Mouse (Mus musculus) heart, embryonic 12.5 days (tissue): ENCODE data around the gene Ncbp1. TPM values are rescaled to one million over a fixed set of nuclear protein-coding genes. Genes with fewer than 3 reads are reported as not detected.
"Not testable (repeated sequence)": the region's sequence is repeated elsewhere in the genome, so short reads cannot be mapped to it uniquely, and the experiment has no call there.

ENCODE experiments used
- ATAC-seq: fragments of 200-750 bp; cut with Nextera tagmentation; 2 replicates; pipeline ENCODE4 v1.8.0; 2017; ENCODE audit warnings: moderate TSS enrichment, moderate library complexity; ENCODE audit not compliant: insufficient number of reproducible peaks, low FRiP score
- H3K27ac ChIP-seq: fragments of 300-500 bp; sonication (generic); 2 replicates; pipeline ENCODE4 v1.5.1; 2016; ENCODE audit warnings: mild to moderate bottlenecking, moderate library complexity; ENCODE audit not compliant: poor library complexity, severe bottlenecking
- H3K27me3 ChIP-seq: fragments of 300-500 bp; sonication (generic); replicated peaks from 2 replicates; pipeline ENCODE4 v1.6.1; 2016; ENCODE audit warnings: mild to moderate bottlenecking, moderate library complexity
- H3K36me3 ChIP-seq: fragments of 300-500 bp; sonication (generic); 2 replicates; pipeline ENCODE4 v1.6.1; 2016; ENCODE audit warnings: mild to moderate bottlenecking, moderate library complexity
- H3K4me1 ChIP-seq: fragments of 300-500 bp; sonication (generic); replicated peaks from 2 replicates; pipeline ENCODE4 v1.6.1; 2016; ENCODE audit warnings: mild to moderate bottlenecking
- H3K4me2 ChIP-seq: fragments of 300-500 bp; sonication (generic); 2 replicates; pipeline ENCODE4 v1.6.1; 2016; ENCODE audit warnings: mild to moderate bottlenecking, moderate library complexity
- H3K4me3 ChIP-seq: fragments of 300-500 bp; sonication (generic); 2 replicates; pipeline ENCODE4 v1.5.1; 2016; ENCODE audit warnings: mild to moderate bottlenecking
- H3K9ac ChIP-seq: fragments of 300-500 bp; sonication (generic); 2 replicates; pipeline ENCODE4 v1.6.1; 2016; ENCODE audit warnings: mild to moderate bottlenecking, moderate library complexity
- H3K9me3 ChIP-seq: fragments of 300-500 bp; sonication (generic); replicated peaks from 2 replicates; pipeline ENCODE4 v1.6.1; 2016; ENCODE audit warnings: mild to moderate bottlenecking, moderate library complexity
- WGBS: fragments of 180-500 bp; shearing (Covaris S2); methylation state at CpG from one replicate; pipeline ENCODE4 v1.1.7; 2016; 5-methylcytosine and 5-hydroxymethylcytosine counted together
- polyA plus RNA-seq: library from polyadenylated mRNA; unstranded; fragments of >200 nt; fragmentation: Nextera tagmentation; extraction: Ambion mirVana; gene quantifications from 2 replicates; pipeline ENCODE4 v1.2.1, GENCODE M21; 2016

Ncbp1 gene
- polyA plus RNA-seq, 1 experiment from 2014 or later = 55.5 TPM

- Histone ChIP-seq H3K4me3 (no peak overlapping the region), H3K36me3 (peaks cover 76% of the 10 kb centered on the region), H3K9me3 (no peaks in the 10 kb centered on the region), H3K27ac (no peak overlapping the region), H3K9ac (no peak overlapping the region), H3K4me2 (no peak overlapping the region), H3K4me1 (no peaks in the 10 kb centered on the region), H3K27me3 (no peaks in the 10 kb centered on the region)
- ATAC-seq = no peak
- WGBS = 84% methylated on average over 7 of the region's 7 CpGs
These were observed 39.1 kb downstream of the Ncbp1 start for GRCm38 (mm10) chr4:46177496-46177895.

DNA sequence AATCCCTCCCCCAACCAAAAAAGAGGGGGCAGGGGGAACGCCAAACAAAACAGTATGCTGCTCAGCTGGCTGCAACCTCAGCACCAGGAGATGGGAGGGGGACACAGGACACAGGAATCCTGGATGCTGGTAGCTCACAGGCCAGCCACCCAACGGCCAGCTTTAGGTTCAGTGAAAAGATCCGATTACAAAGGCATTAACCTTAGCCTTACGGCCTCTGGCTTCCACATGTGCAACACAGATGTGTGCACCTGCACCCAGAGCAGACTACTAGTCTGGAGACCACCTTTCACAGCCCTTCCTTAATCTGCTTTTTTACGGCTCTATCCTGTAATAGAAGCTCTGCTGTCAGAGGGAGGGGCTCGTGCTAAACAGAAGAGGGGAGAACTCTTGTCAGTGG, 42.8 kb downstream of the Ncbp1 start:
- no peak for ATAC-seq
- H3K4me1 ChIP-seq = no peaks in the 10 kb centered on the region
- H3K4me2 ChIP-seq = no peak overlapping the region
- no peaks in the 10 kb centered on the region for H3K9me3 ChIP-seq
- H3K36me3 ChIP-seq = peaks cover 76% of the 10 kb centered on the region
- H3K27ac ChIP-seq = no peak overlapping the region
- no peaks in the 10 kb centered on the region for H3K27me3 ChIP-seq
- H3K4me3 ChIP-seq = no peak overlapping the region
- WGBS = 81% methylated on average over 6 of the region's 6 CpGs
- H3K9ac ChIP-seq = no peak overlapping the region

DNA sequence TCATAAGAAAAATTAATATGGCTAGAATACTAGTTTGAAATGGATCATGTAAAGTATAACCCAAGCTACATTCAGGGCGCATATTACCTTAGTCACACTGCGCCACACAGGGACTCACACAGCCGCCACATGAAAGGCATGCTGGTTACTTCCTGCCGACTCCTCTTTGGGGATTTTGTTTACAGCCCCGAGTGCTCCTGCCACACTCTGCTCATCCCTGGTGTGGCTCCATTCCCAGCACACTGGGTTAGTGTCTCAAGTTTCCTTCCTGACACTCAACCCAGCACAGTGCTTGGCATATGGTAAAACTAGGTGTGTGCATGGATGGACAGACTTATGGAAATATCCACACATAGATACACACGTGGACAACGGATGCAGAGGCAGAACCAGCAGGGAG, 43.8 kb downstream of the Ncbp1 start:
- H3K27me3 ChIP-seq = no peaks in the 10 kb centered on the region
- peaks cover 75% of the 10 kb centered on the region for H3K36me3 ChIP-seq
- 87% methylated on average over 7 of the region's 7 CpGs for WGBS
- H3K27ac ChIP-seq = no peak overlapping the region
- no peaks in the 10 kb centered on the region for H3K9me3 ChIP-seq
- H3K4me1 ChIP-seq = no peaks in the 10 kb centered on the region
- no peak overlapping the region for H3K4me3 ChIP-seq
- ATAC-seq = no peak
- H3K9ac ChIP-seq = no peak overlapping the region
- no peak overlapping the region for H3K4me2 ChIP-seq

DNA sequence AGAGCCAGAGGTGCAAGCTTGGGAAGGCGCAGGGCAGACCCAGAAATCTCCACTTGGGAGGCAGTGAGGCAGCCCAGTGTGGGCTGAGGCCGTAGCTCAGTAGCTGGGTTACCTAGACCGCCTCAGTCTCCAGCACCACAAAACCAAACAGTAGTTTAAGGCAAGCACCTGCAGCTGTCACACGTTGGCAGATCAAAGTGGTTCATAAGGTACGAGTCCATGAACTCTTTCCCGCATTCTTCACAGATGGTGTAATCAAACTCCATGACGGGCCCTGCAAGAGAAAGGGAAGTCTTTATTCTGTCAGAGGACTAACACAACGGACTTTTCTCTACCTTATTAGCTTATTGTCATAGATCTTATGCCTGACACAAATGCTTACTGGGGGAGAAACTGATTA, 47.0 kb downstream of the Ncbp1 start:
- Histone ChIP-seq H3K9me3 (no peaks in the 10 kb centered on the region), H3K27ac (no peak overlapping the region), H3K36me3 (peaks cover 82% of the 10 kb centered on the region), H3K27me3 (no peaks in the 10 kb centered on the region), H3K4me1 (no peaks in the 10 kb centered on the region), H3K4me3 (no peak overlapping the region), H3K9ac (no peak overlapping the region), H3K4me2 (no peak overlapping the region)
- no peak for ATAC-seq
- 70% methylated on average over 8 of the region's 8 CpGs for WGBS

- H3K4me3 ChIP-seq = no peak overlapping the region
- no peak for ATAC-seq
- H3K36me3 ChIP-seq = peaks cover 85% of the 10 kb centered on the region
These were observed 47.5 kb downstream of the Ncbp1 start for GRCm38 (mm10) chr4:46185890-46186289.

DNA sequence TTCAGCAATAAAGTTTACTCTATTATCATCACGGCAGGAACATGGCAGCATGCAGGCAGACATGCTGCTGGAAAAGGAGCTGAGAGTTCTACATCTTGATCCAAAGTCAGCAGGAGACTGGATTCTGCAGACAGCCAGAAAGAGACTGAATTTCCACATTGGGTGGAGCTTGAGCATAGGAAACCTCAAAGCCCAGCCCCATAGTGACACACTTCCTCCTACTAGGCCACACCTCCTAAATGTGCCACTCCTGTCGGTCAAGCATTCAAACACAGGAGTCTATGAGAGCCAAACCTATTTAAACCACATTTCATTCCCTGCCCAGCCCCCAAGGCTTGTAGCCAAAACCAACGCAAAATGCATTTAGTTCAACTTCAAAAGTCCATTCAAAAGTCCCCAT, 48.1 kb downstream of the Ncbp1 start:
- no peak overlapping the region for H3K4me3 ChIP-seq
- 77% methylated on average over 3 of the region's 3 CpGs for WGBS
- peaks cover 83% of the 10 kb centered on the region for H3K36me3 ChIP-seq
- no peaks in the 10 kb centered on the region for H3K9me3 ChIP-seq
- no peaks in the 10 kb centered on the region for H3K4me1 ChIP-seq
- H3K9ac ChIP-seq = no peak overlapping the region
- no peaks in the 10 kb centered on the region for H3K27me3 ChIP-seq
- no peak for ATAC-seq
- no peak overlapping the region for H3K27ac ChIP-seq
- no peak overlapping the region for H3K4me2 ChIP-seq

More at GRCm38 (mm10) chr4:46185890-46186289, 47.5 kb downstream of the Ncbp1 start:
- H3K9ac ChIP-seq = no peak overlapping the region
- no peaks in the 10 kb centered on the region for H3K27me3 ChIP-seq
- H3K27ac ChIP-seq = no peak overlapping the region
- WGBS = 89% methylated on average over 9 of the region's 9 CpGs
- H3K4me2 ChIP-seq = no peak overlapping the region
- H3K9me3 ChIP-seq = no peaks in the 10 kb centered on the region
- H3K4me1 ChIP-seq = no peaks in the 10 kb centered on the region

DNA sequence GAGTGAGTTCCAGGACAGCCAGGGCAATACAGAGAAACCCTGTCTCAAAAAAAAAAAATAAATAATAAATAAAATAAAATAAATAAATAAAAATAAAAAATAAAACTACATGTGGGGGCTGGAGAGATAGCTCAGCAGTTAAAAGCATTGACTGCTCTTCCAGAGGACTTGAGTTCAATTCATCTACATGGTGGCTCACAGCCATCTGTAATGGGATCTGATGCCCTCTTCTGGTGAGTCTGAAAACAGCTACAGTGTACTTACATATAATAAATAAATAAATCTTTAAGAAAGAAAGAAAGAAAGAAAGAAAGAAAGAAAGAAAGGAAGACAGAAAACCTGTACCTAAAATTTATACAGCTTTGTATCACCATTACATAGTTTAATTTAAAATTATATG, 53.6 kb downstream of the Ncbp1 start:
- H3K9me3 ChIP-seq, H3K4me3 ChIP-seq: not testable (repeated sequence)

DNA sequence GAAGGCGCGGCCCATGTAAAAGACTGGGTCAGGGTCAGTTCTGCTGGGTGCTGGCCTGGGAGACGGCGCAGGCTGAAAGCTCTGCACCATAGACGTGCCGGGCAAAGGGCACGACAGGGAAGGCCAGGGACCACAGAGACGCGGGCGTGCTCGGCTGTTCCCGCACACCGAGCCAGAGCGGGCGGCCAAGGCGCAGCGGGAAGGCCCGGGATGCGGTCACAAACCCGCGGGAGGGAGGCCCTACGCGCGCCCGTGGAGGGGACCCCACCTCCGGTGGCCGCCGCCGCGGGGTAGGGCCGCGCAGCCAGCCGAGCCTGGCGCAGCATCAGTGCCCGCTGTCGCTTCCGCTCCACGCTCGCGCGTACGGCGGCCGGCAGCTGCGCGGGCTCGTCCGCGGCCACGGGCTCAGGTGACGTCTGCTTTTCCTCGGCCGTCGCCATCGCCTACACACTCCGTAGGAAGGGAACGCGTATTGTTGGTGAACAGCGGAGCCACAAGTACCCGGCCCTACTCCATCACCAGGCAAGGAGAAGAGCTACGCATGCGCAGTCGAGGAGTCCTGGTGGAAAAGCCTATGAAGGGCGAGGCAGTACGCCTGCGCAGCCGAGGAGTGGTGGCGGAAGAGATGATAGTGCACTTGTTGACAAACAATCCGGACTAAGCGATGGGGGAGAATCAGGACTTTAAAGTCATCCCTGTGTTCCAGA, 57.5 kb downstream of the Ncbp1 start, which contains the start of gene Xpa:
Gene Xpa, minus strand, starts transcription at position 531 of the 707 bp plus-strand sequence.
- H3K9me3 ChIP-seq = no peaks in the 10 kb centered on the region
- peak within 1 kb of the TSS; percentile 98 for H3K9ac ChIP-seq
- H3K36me3 ChIP-seq = peaks cover 5% of the 10 kb centered on the region
- H3K27me3 ChIP-seq = peaks cover 19% of the 10 kb centered on the region
- peak within 1 kb of the TSS; percentile 88 for H3K27ac ChIP-seq
- under 1% methylated on average over 69 of the region's 70 CpGs for WGBS
- peak within 1 kb of the TSS; percentile 87 for H3K4me2 ChIP-seq
- ATAC-seq = peak; percentile 95
- H3K4me1 ChIP-seq = peaks cover 7% of the 10 kb centered on the region
- H3K4me3 ChIP-seq = peak within 1 kb of the TSS; percentile 98

More for the DNA sequence above, 53.6 kb downstream of the Ncbp1 start:
- H3K27me3 ChIP-seq, H3K27ac ChIP-seq, H3K4me1 ChIP-seq, ATAC-seq, H3K4me2 ChIP-seq, H3K9ac ChIP-seq: not testable (repeated sequence)
- H3K36me3 ChIP-seq = peaks cover 40% of the 10 kb centered on the region

GRCm38 (mm10) chr4:46196513-46196912, 58.1 kb downstream of the Ncbp1 start:
- H3K9me3 ChIP-seq = no peaks in the 10 kb centered on the region
- ATAC-seq = no peak
- 0 out of 2 replicates have a peak overlapping the region, but pooled peaks have one; percentile 18 for H3K27ac ChIP-seq
- no peaks in the 10 kb centered on the region for H3K36me3 ChIP-seq
- peak overlapping the region; percentile 98 for H3K4me3 ChIP-seq
- H3K27me3 ChIP-seq = peaks cover 25% of the 10 kb centered on the region
- peak overlapping the region; percentile 87 for H3K4me2 ChIP-seq
- H3K4me1 ChIP-seq = peaks cover 7% of the 10 kb centered on the region
- 48% methylated on average over 6 of the region's 6 CpGs for WGBS
- peak overlapping the region; percentile 98 for H3K9ac ChIP-seq

GRCm38 (mm10) chr4:46198064-46198463, 59.7 kb downstream of the Ncbp1 start:
- Histone ChIP-seq H3K27ac (no peak overlapping the region), H3K4me1 (peaks cover 14% of the 10 kb centered on the region), H3K27me3 (peaks cover 36% of the 10 kb centered on the region), H3K9ac (no peak overlapping the region; the same call in 1 of the 2 replicates), H3K4me3 (no peak overlapping the region), H3K36me3 (no peaks in the 10 kb centered on the region), H3K4me2 (no peak overlapping the region), H3K9me3 (no peaks in the 10 kb centered on the region)
- 64% methylated on average over 5 of the region's 5 CpGs for WGBS
- ATAC-seq = no peak

GRCm38 (mm10) chr4:46201834-46202561, 63.6 kb downstream of the Ncbp1 start:
- H3K9me3 ChIP-seq = peaks cover 1% of the 10 kb centered on the region
- 4% methylated on average over 7 of the region's 7 CpGs for WGBS
- peak overlapping the region; percentile 69 for H3K4me2 ChIP-seq
- H3K9ac ChIP-seq = peak overlapping the region; percentile 33
- peaks cover 48% of the 10 kb centered on the region for H3K27me3 ChIP-seq
- H3K27ac ChIP-seq = no peak overlapping the region
- no peak for ATAC-seq
- peaks cover 8% of the 10 kb centered on the region; the same call in 1 of the 2 replicates for H3K4me1 ChIP-seq
- no peaks in the 10 kb centered on the region for H3K36me3 ChIP-seq
- peak overlapping the region; percentile 28; the same call in 1 of the 2 replicates for H3K4me3 ChIP-seq
